In the genomic region with DNA sequence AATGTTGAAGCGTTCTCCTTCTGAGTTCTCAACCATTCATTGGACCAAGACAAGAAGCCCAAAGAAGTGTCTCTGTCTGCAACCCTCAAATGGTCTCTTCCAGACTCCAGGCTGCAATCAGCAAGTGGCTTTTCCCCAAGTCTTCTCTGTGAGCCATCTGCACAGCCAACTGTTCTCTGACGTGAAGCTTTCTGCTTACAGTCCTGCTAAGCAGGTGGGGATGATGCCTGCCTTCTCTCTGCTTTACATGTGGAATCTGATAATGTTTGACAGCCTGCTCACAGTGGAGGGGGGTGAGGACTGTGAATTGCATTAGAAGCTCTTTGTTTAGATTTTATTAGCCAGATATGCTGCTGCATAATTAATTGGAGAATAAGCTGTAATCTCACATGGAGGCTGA, we compare ENCODE assay signal across 12 mouse cellular contexts.
DNase-seq lines count a peak whose midpoint lies in the region; ATAC-seq lines count a peak whose summit lies in the region.
"Had no signal": no experiment of that assay in that cellular context is flagged by ENCODE, and none has a peak within 500 bp of the region (broad histone marks: within the 10 kb centered on the region; RNA-seq: fewer than 3 reads in every experiment).

No protein-coding gene starts in this region.

- no peak overlapping the region for H3K9ac ChIP-seq in embryonic facial prominence, embryonic 14.5 days (ENCODE audit: low read depth, low read length)
- no peak overlapping the region for H3K9ac ChIP-seq in hindbrain, embryonic 14.5 days
- H3K9ac ChIP-seq: limb, embryonic 15.5 days; stomach, embryonic 15.5 days had no signal

- no peaks in the 10 kb centered on the region for H3K9me3 ChIP-seq in embryonic facial prominence, embryonic 14.5 days (ENCODE audit: control insufficient read depth, low read length)
- no peaks in the 10 kb centered on the region for H3K9me3 ChIP-seq in embryonic facial prominence, embryonic 10.5 days
- no peaks in the 10 kb centered on the region for H3K9me3 ChIP-seq in hindbrain, embryonic 14.5 days (ENCODE audit: control insufficient read depth, low read length)
- H3K9me3 ChIP-seq: limb, embryonic 15.5 days; stomach, embryonic 15.5 days had no signal

- no peaks in the 10 kb centered on the region for H3K4me1 ChIP-seq in embryonic facial prominence, embryonic 14.5 days (ENCODE audit: control insufficient read depth, insufficient read depth, low read length)
- no peaks in the 10 kb centered on the region for H3K4me1 ChIP-seq in embryonic facial prominence, embryonic 10.5 days
- 0 out of 2 replicates have a peak, but pooled peaks cover 3% of the 10 kb centered on the region for H3K4me1 ChIP-seq in hindbrain, embryonic 14.5 days (replicated peaks; ENCODE audit: control insufficient read depth, insufficient read depth, low read length)
- H3K4me1 ChIP-seq: limb, embryonic 15.5 days; stomach, embryonic 15.5 days had no signal

- no peak overlapping the region for H3K27ac ChIP-seq in embryonic facial prominence, embryonic 14.5 days (replicated peaks; ENCODE audit: low read depth, low read length)
- no peak overlapping the region for H3K27ac ChIP-seq in embryonic facial prominence, embryonic 10.5 days (replicated peaks)
- H3K27ac ChIP-seq in hindbrain, embryonic 14.5 days: no peak overlapping the region
- H3K27ac ChIP-seq: limb, embryonic 15.5 days; macrophage; stomach, embryonic 15.5 days had no signal

- 66% methylated on average over 2 of the region's 2 CpGs for WGBS in embryonic facial prominence, embryonic 14.5 days
- 83% methylated on average over 2 of the region's 2 CpGs for WGBS in embryonic facial prominence, embryonic 10.5 days
- 60% methylated on average over 2 of the region's 2 CpGs for WGBS in hindbrain, embryonic 14.5 days

- DNase-seq in embryonic facial prominence, embryonic 14.5 days (ENCODE audit: low spot score): peak; percentile 35
- DNase-seq in embryonic facial prominence, embryonic 10.5 days (ENCODE audit: low spot score): no peak
- DNase-seq in cerebellum, adult 18-20 months: peak; percentile 55 to 71
- peak; percentile 51 for DNase-seq in hindbrain, embryonic 14.5 days (ENCODE audit: low spot score)
- peak; percentile 34 to 67 for DNase-seq in left cerebral cortex, postnatal 25 days (ENCODE audit: low spot score in 2 of 2)
- no peak for DNase-seq in thymus, postnatal 14 days
- no peak for DNase-seq in kidney, postnatal 36 days
- no peak for DNase-seq in heart, adult 18-20 months
- DNase-seq: adrenal gland, postnatal 14 days had no signal

- no peak overlapping the region for H3K4me2 ChIP-seq in embryonic facial prominence, embryonic 14.5 days (ENCODE audit: low read depth, low read length)
- H3K4me2 ChIP-seq in hindbrain, embryonic 14.5 days (replicated peaks): no peak overlapping the region
- H3K4me2 ChIP-seq: limb, embryonic 15.5 days; stomach, embryonic 15.5 days had no signal

- H3K4me3 ChIP-seq in embryonic facial prominence, embryonic 14.5 days (ENCODE audit: low read depth, low read length): no peak overlapping the region
- H3K4me3 ChIP-seq in embryonic facial prominence, embryonic 10.5 days: no peak overlapping the region
- no peak overlapping the region for H3K4me3 ChIP-seq in hindbrain, embryonic 14.5 days (replicated peaks; ENCODE audit: low read length)
- H3K4me3 ChIP-seq: limb, embryonic 15.5 days; stomach, embryonic 15.5 days had no signal

- no peaks in the 10 kb centered on the region for H3K27me3 ChIP-seq in embryonic facial prominence, embryonic 14.5 days (replicated peaks; ENCODE audit: control insufficient read depth, insufficient read depth, low read length)
- no peaks in the 10 kb centered on the region for H3K27me3 ChIP-seq in embryonic facial prominence, embryonic 10.5 days (replicated peaks; ENCODE audit: low read depth, poor library complexity, severe bottlenecking)
- no peaks in the 10 kb centered on the region for H3K27me3 ChIP-seq in hindbrain, embryonic 14.5 days (ENCODE audit: control insufficient read depth, insufficient read depth, low read length)
- H3K27me3 ChIP-seq: limb, embryonic 15.5 days; stomach, embryonic 15.5 days had no signal

- intact Hi-C loops in left cerebral cortex, postnatal 25 days (cut with DNase I): no loop called here

- ATAC-seq in embryonic facial prominence, embryonic 14.5 days (ENCODE audit: low read depth): no peak
- peak; percentile 59; the same call in 1 of the 2 replicates for ATAC-seq in hindbrain, embryonic 14.5 days (ENCODE audit: low FRiP score)

- no peaks in the 10 kb centered on the region for H3K36me3 ChIP-seq in embryonic facial prominence, embryonic 14.5 days (ENCODE audit: control insufficient read depth, insufficient read depth, low read length)
- no peaks in the 10 kb centered on the region for H3K36me3 ChIP-seq in embryonic facial prominence, embryonic 10.5 days (replicated peaks)
- no peaks in the 10 kb centered on the region for H3K36me3 ChIP-seq in hindbrain, embryonic 14.5 days (replicated peaks; ENCODE audit: control insufficient read depth, insufficient read depth)
- H3K36me3 ChIP-seq: limb, embryonic 15.5 days; stomach, embryonic 15.5 days had no signal

Comparison
In these comparisons a context has a peak if more than half of its experiments do, and no peak if none do; other contexts are left out.
1. DNase-seq: peak in embryonic facial prominence, embryonic 14.5 days (single experiment), cerebellum, adult 18-20 months (2 of 2), hindbrain, embryonic 14.5 days (single experiment) and left cerebral cortex, postnatal 25 days (2 of 2); none in embryonic facial prominence, embryonic 10.5 days (single experiment), thymus, postnatal 14 days (single experiment), kidney, postnatal 36 days (0 of 2) and heart, adult 18-20 months (0 of 2).